Mouse (Mus musculus) CH12.LX (cell line): ENCODE results near the gene Cd247. TPM values are rescaled to one million over a fixed set of nuclear protein-coding genes. Genes with fewer than 3 reads are reported as not detected.

Source experiments
- DNase-seq: peaks from one replicate; pipeline ENCODE4 v3.0.0-alpha.2; 2013; ENCODE audit errors: extremely low read depth
- H3K27ac ChIP-seq: 2 replicates; pipeline ENCODE4 v1.5.1; 2012; ENCODE audit warnings: low read depth, mild to moderate bottlenecking, control low read depth, moderate library complexity; ENCODE audit not compliant: insufficient read depth
- H3K27me3 ChIP-seq: replicated peaks from 2 replicates; pipeline ENCODE3; 2012; ENCODE audit warnings: inconsistent platforms
- H3K36me3 ChIP-seq, 2 experiments: replicated peaks in 1 of 2; 2 replicates each; pipeline versions ENCODE3 to v1.6.1; 2012; ENCODE audit warnings: inconsistent platforms in 1 of 2, low read length in 1 of 2, mild to moderate bottlenecking in 1 of 2, mixed read lengths in 1 of 2, moderate library complexity in 1 of 2; ENCODE audit not compliant: control insufficient read depth in 1 of 2, insufficient read depth in 1 of 2
- H3K4me1 ChIP-seq, 2 experiments: 2 replicates each; pipeline ENCODE4 v1.6.1; 2012; ENCODE audit warnings: inconsistent platforms in 1 of 2, moderate library complexity in 1 of 2; ENCODE audit not compliant: insufficient read depth in 2 of 2, control insufficient read depth in 1 of 2
- H3K4me2 ChIP-seq: 2 replicates; pipeline ENCODE4 v1.6.1; 2012; ENCODE audit warnings: low read depth, mild to moderate bottlenecking, control low read depth; ENCODE audit not compliant: poor library complexity, insufficient read depth, severe bottlenecking
- H3K4me3 ChIP-seq, 3 experiments: fragments of 150-350 bp in 1 of 3; sonication (generic) in 1 of 3; replicated peaks in 1 of 3; 2 replicates each; pipeline versions ENCODE3 to v1.5.1; 2011 to 2012; ENCODE audit warnings: low read depth in 2 of 3, low read length in 2 of 3, mild to moderate bottlenecking in 2 of 3, moderate library complexity in 2 of 3, control low read depth in 1 of 3, improper control_type of control experiment in 1 of 3, inconsistent platforms in 1 of 3, mixed read lengths in 1 of 3; ENCODE audit not compliant: poor library complexity in 1 of 3
- H3K79me2 ChIP-seq: replicated peaks from 2 replicates; pipeline ENCODE4 v1.6.1; 2012; ENCODE audit warnings: mild to moderate bottlenecking, moderate library complexity; ENCODE audit not compliant: control insufficient read depth, poor library complexity, insufficient read depth, severe bottlenecking; ENCODE audit errors: extremely low read depth
- H3K9ac ChIP-seq: 2 replicates; pipeline ENCODE4 v1.6.1; 2012; ENCODE audit warnings: low read depth, mild to moderate bottlenecking, control low read depth, moderate library complexity; ENCODE audit not compliant: insufficient read depth
- H3K9me3 ChIP-seq: replicated peaks from 2 replicates; pipeline ENCODE3; 2012; ENCODE audit warnings: low read length, inconsistent platforms, mixed read lengths
- E2F4 ChIP-seq: IDR thresholded peaks from 2 replicates; pipeline ENCODE4 v1.6.1; 2011; ENCODE audit warnings: low read depth, low read length, improper control_type of control experiment; ENCODE audit not compliant: insufficient replicate concordance
- EP300 ChIP-seq: IDR thresholded peaks from 2 replicates; pipeline ENCODE4 v1.6.1; 2011; ENCODE audit warnings: low read length, improper control_type of control experiment
- HCFC1 ChIP-seq: IDR thresholded peaks from 2 replicates; pipeline ENCODE4 v1.6.1; 2012; ENCODE audit warnings: low read depth, mild to moderate bottlenecking, inconsistent platforms, low read length, improper control_type of control experiment
- MAX ChIP-seq: IDR thresholded peaks from 2 replicates; pipeline ENCODE4 v1.6.1; 2011; ENCODE audit warnings: low read length, improper control_type of control experiment
- MAZ ChIP-seq: IDR thresholded peaks from 2 replicates; pipeline ENCODE4 v1.6.1; 2012; ENCODE audit warnings: low read depth, mild to moderate bottlenecking, inconsistent platforms, low read length, improper control_type of control experiment, moderate library complexity
- MXI1 ChIP-seq: IDR thresholded peaks from 2 replicates; pipeline ENCODE4 v1.6.1; 2011; ENCODE audit warnings: mild to moderate bottlenecking, low read depth, low read length, improper control_type of control experiment
- NRF1 ChIP-seq: IDR thresholded peaks from 2 replicates; pipeline ENCODE4 v1.6.1; 2014; ENCODE audit warnings: low read depth, mild to moderate bottlenecking, inconsistent platforms, low read length, improper control_type of control experiment, moderate library complexity
- POLR2A ChIP-seq: IDR thresholded peaks from 2 replicates; pipeline ENCODE4 v1.6.1; 2011; ENCODE audit warnings: low read depth, mild to moderate bottlenecking, improper control_type of control experiment, low read length
- SIN3A ChIP-seq: IDR thresholded peaks from 2 replicates; pipeline ENCODE4 v1.6.1; 2012; ENCODE audit warnings: low read length, improper control_type of control experiment, inconsistent platforms
- SMC3 ChIP-seq: IDR thresholded peaks from 2 replicates; pipeline ENCODE4 v1.6.1; 2011; ENCODE audit warnings: low read depth, low read length, improper control_type of control experiment
- TBP ChIP-seq: conservative IDR thresholded peaks from 2 replicates; pipeline ENCODE4 v1.6.1; 2011; ENCODE audit warnings: low read depth, low read length, improper control_type of control experiment
- TCF12 ChIP-seq: IDR thresholded peaks from 2 replicates; pipeline ENCODE4 v1.6.1; 2014; ENCODE audit warnings: low read depth, mild to moderate bottlenecking, inconsistent platforms, low read length, improper control_type of control experiment
- USF1 ChIP-seq: IDR thresholded peaks from 2 replicates; pipeline ENCODE4 v1.6.1; 2014; ENCODE audit warnings: low read depth, mild to moderate bottlenecking, inconsistent platforms, low read length, improper control_type of control experiment
- ZC3H11A ChIP-seq: IDR thresholded peaks from 2 replicates; pipeline ENCODE4 v1.6.1; 2012; ENCODE audit warnings: low read depth, mild to moderate bottlenecking, inconsistent platforms, low read length, improper control_type of control experiment
- ZNF384 ChIP-seq: IDR thresholded peaks from 2 replicates; pipeline ENCODE4 v1.6.1; 2012; ENCODE audit warnings: low read depth, low read length, improper control_type of control experiment, inconsistent platforms
- dilution Hi-C: fragments of 300-500 bp; cut with MboI; formaldehyde crosslinking; loops from 2 replicates; pipeline ENCODE4 v1.14.3; 2020; ENCODE audit warnings: low sequenced_read_pairs; ENCODE audit not compliant: extremely low pct_unique_long_range_greater_than_20kb, extremely low pct_ligation_motif_present
- in situ Hi-C: fragments of 300-500 bp; cut with MboI; formaldehyde crosslinking; loops from 3 replicates; pipeline ENCODE4 v1.14.3; 2019; ENCODE audit warnings: low sequenced_read_pairs, low pct_ligation_motif_present, low pct_unique_long_range_greater_than_20kb, mixed read lengths
- polyA plus RNA-seq: library from polyadenylated mRNA; unstranded; fragments of >175 nt; gene quantifications from 2 replicates; pipeline ENCODE4 v1.2.1, GENCODE M21; 2012; ENCODE audit warnings: low read depth; ENCODE audit not compliant: insufficient read length
- total RNA-seq, 2 experiments: library from RNA; depleted of rRNA; stranded (reverse); fragments of 300-350 nt in 1 of 2; fragments of >200 nt in 1 of 2; gene quantifications; 2 replicates each; pipeline ENCODE4 v1.2.3; 2012 to 2014

Gene Cd247
- total and polyA plus RNA-seq, 3 experiments: 1.3 to 2.0 TPM; not detected in 1

DNA sequence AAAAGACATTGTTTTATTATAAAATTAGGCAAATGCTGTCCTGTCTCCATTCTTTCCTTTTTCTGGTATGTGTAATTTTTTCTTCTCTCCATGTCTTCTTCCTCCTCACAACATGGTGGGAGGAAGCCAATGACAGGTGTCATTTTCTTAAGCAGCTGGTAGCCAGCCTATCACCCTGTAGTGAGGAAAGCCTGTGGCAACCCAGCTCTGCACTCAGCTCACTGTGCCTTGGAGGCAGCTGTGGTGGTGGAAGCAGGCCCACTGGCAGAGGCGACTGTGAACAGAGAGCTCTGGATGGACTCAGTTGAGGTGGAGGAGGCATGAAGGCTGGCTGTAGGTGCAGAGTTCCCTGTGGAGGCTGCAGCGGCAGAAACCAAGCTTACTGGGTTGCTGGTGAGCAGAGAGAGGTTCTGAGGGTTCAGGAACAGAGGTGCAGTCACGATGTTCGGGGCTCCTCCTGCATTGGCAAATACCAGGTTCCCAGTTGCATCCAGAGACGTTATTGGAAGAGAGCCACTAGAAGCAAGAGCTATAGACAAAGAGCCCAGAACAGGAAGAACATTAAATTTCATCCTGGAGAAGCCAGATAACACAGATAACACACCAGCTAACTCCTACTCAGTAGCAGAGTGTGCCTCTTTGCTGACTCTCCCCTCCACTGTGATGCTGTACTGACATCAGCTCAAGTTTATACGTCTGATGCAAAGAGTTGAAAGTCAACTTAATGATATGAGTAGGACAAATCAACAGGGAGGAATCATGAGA lies 87.2 kb downstream of the Cd247 start:
- Histone ChIP-seq H3K27me3 (no peaks in the 10 kb centered on the region), H3K4me2 (no peak overlapping the region), H3K9ac (no peak overlapping the region), H3K27ac (no peak overlapping the region), H3K4me1 (peaks cover 0 to 3% of the 10 kb centered on the region in 2 experiments; a peak in 1 of 4 replicates), H3K9me3 (no peaks in the 10 kb centered on the region), H3K79me2 (no peaks in the 10 kb centered on the region), H3K4me3 (no peak overlapping the region), H3K36me3 (peaks cover 26 to 65% of the 10 kb centered on the region in 2 experiments)
- dilution Hi-C loops: no loop called here
- no peak for TF ChIP-seq E2F4
- TF ChIP-seq TCF12: no peak
- TF ChIP-seq MAX: no peak
- TF ChIP-seq SIN3A: no peak
- in situ Hi-C loops: no loop called here
- DNase-seq: no peak

DNA sequence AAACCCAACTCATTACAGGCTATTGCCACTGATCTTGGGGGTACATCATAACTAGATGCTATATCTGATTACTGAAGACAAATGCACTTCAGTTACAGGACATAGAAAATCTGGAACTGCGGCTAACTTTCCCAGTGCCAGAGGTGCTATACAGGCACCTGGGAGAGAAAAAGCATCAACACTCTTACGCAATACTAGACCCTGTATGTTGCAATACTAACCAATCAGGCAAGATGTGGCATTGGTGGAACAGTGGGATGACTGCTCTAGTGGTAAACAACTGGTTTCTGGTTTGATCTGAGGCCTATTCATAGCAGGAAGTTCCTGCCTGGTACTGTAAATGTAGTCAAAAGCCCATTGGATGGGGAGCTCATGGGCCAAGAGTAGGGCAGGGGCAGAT lies 90.3 kb downstream of the Cd247 start:
- H3K4me2 ChIP-seq: no peak overlapping the region
- TF ChIP-seq E2F4 (no peak), MAX (no peak), ZNF384 (no peak), ZC3H11A (no peak), USF1 (no peak), HCFC1 (no peak), MAZ (no peak), MXI1 (no peak), TBP (no peak), EP300 (no peak), POLR2A (no peak), NRF1 (no peak), SMC3 (no peak)
- peaks cover 29 to 82% of the 10 kb centered on the region in 2 experiments for H3K36me3 ChIP-seq
- no peak overlapping the region for H3K9ac ChIP-seq
- no peaks in the 10 kb centered on the region for H3K27me3 ChIP-seq
- no peaks in the 10 kb centered on the region for H3K79me2 ChIP-seq
- dilution Hi-C loops (no loop called here), in situ Hi-C loops (no loop called here)
- H3K4me3 ChIP-seq: no peak overlapping the region
- DNase-seq: no peak
- H3K27ac ChIP-seq: no peak overlapping the region
- peaks cover 0 to 7% of the 10 kb centered on the region in 2 experiments; a peak in 2 of 4 replicates for H3K4me1 ChIP-seq
- H3K9me3 ChIP-seq: no peaks in the 10 kb centered on the region
